Mouse (Mus musculus) large intestine, adult 2 months (tissue): ENCODE measurements at regions not wholly inside any gene's neighbourhood (a gene's known extent, or its start where the extent isn't known, plus 50 kb on each side); places are given as distances from the start of the nearest gene placed in this dataset.

Experiments
- DNase-seq: peaks from one replicate; pipeline ENCODE4 v3.0.0-alpha.2; 2012; ENCODE audit warnings: low read depth, low spot score
- WGBS: fragments of 180-500 bp; shearing (Covaris S2); methylation state at CpG from one replicate; pipeline ENCODE4 v1.1.7; 2018; 5-methylcytosine and 5-hydroxymethylcytosine counted together

DNA sequence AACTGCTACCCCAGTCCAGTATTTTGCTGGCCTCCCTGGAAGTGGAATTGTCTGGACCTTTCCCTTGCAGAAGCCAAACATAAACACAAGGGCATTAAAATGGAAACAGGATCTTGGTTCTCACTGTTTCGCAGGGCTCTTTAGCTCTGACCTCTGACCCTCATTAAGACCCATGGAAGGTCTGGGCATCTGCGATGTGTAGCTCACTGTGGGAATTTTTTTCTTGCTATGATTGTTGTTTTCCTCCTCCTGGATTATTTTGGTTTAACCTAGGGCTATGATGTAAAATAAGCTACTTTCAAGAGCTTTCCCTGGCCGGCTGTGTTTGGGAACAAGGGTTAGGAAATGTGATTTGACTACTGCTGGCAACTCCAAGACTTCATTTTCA is 158.1 kb upstream of the Dph6 start:
- 48% methylated on average over 3 of the region's 3 CpGs for WGBS
- DNase-seq, result no peak

DNA sequence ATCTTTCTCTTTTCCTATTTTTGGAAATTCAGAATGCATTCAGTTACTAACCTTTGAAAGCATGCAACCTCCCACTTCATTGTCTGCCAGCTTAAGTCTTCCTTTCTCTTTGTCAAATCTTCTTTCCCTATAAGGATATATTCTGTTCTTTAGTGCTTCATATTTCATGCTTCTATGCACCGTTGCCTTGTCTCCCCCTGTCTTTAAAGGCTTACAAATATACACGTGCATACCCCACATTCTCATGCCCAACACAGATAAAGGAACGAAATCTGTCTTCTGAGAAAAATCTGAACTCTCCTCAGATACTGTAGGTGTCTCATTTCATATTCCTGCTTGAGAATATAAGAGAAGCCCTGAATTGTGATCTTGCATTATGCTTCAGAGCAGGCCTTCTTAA is 167.9 kb upstream of the Dph6 start:
- DNase-seq, result no peak
- WGBS, result 63% methylated on average over 3 of the region's 3 CpGs

DNA sequence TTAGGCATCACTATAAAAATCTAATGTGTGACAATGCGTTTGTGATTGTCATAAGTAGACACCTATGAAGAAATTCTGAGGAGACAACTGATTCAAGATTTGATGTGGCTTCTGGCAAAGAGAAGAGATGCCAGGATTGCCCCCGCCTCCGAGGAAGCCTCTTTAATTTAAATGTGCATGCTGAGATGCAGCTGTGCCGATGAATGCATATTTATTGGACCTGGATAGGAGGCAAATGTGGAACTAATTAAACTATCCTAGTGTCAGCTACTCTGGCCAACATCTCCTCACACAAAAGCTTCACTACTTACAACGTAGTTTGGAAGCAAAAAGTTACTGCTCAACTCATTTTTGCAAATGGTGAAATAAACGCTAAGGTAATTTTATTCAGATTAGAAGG is 173.4 kb upstream of the Dph6 start:
- WGBS, result 76% methylated on average over 6 of the region's 6 CpGs
- no peak for DNase-seq

DNA sequence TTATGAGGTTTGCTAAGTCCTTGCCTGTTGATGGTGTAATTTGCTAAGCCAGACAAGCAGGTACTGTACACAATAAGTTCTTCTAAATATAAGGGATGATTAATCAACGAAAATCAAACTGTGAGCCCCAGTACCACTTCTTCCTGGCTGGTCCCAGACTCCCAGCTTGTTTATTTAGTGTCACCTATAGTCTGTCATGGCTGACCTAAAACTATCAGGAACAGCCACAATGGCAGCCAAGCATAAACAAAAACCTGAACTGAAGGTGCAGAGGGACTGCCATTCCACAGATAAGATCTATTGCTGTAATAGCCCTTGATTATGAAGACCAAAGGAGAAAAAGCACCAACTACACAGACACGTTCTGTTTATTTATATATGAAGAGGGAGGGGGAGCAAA is 180.9 kb upstream of the Dph6 start:
- WGBS, result 13% methylated on average over 2 of the region's 2 CpGs
- no peak for DNase-seq

DNA sequence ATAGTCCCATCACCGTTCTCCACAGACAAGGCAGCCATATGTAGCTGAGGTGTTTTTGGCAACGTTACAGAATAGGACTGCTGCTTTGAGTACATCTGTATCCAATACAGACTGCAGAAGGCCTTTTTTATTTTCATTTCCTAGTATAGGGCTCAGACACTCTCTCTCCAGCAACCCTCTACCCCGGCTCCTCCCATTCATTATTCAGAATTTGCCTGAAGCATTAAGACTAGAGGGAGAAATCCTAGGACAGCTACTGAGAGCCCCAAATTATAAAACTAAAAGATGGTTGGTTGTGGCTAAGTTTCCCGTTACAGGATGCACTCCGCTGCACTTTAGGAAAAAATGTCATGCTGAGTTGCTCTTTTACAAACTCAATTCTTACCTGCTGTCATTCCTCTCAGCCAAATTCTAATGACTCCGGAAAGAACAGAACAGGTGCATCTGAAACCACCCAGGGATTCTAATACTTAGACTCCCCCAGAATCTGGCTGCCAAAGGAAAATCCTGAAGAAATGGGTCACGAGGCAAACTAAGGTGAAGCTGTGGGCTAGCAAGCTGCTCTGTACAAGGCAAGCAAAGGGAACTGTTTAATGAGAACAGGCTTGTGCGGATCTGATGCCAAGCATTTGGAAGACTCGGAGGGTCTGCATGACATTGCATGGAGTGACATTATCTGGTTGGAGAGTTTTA is 189.1 kb upstream of the Dph6 start:
- 79% methylated on average over 9 of the region's 9 CpGs for WGBS
- no peak for DNase-seq

DNA sequence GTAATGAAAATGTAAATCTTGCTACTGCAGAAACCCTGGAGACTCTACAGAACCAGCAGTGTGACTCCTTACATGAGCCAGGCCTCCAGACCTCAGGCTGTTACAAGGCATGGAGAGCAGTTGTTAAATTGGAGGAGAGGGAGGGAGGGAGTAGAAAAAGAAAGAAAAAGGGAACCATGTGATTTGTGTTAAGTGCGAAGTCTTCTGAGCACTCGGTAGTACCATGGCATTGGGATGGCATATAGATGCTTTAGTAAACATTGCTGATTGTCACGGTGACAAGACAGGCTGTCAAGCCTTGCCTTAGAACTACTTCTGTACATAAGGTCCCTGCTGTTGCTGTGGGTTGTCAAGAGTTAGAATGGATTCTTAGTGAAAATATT is 189.6 kb upstream of the Dph6 start:
- no peak for DNase-seq
- 73% methylated on average over 3 of the region's 3 CpGs for WGBS

DNA sequence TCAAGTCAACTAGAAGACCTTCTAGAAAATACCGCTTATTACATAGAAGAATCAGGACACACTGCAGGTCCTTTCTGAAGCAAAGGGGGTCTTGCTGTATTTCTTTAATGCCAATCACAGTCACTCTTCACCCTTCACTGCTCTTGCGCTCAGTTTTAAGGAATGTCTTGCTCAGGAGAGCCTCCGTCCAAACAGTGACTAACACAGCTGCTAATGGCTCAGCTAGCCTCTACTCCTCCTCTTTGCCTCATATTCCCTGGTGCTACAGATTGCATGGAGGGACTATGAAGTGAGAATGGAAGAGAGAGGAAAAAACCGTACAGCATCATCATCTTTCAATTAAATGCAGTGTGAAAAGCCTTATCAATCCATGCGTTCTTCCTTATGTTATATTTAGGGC is 193.7 kb upstream of the Dph6 start:
- 86% methylated on average over 5 of the region's 5 CpGs for WGBS
- no peak for DNase-seq

DNA sequence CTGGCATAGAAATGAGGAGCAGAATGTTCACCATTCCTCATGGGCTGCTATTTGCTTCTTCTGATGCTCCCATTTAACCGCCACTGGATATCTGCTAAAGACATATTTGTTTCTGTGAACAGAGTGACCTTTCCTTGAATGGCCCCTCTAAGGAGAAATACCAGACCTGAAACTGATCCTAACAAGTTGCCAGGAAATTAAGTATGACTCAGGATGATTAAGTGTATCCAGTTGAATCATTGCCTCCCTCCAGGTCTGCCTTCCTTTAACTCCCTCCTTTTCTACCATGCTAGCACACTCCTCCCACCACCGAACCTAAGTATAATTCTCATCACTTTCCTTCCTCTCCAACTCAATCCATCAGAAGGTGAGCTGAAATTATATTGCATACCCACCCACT is 194.2 kb upstream of the Dph6 start:
- no peak for DNase-seq
- WGBS, result 81% methylated on average over 2 of the region's 2 CpGs

DNA sequence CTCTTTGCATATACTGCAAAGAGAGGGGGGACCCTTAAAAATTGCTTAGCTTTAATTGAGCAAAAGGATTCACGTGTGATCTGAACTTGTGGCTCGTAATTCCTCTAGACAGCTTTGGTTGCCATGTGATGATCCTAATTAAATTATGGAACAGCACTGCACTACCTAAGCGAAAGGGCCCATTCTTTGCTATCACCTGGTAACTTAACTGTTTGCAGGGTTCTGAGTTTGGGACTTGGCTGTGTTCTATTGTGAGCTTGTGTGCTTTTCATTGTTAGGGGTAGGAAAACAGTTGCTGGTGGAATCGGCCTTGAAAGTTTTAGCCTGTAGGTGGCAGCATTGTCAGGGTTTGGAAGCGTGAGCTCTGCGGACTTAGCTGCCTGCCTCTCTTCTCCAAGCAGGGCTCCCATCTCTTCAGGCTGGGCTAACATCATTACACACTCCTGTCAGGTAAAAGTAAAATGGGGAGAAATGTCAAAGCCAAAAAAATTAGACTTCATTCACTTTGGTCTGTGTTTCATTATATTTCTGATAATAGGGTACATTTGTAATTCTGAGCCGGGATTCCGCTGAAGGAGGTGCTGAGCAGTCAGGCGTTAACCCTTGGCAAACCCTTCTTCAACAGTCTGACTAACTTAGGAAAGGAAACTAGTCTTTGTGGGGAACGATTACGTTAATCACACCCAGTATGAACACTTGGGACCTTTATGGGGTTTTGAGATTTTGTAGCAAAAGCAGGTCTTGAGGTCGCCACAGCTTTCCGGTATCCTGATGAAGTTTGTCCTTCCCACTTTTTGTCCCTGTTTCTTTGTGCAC is 199.2 kb upstream of the Dph6 start:
- 46% methylated on average over 13 of the region's 13 CpGs for WGBS
- peak; percentile 32 for DNase-seq

DNA sequence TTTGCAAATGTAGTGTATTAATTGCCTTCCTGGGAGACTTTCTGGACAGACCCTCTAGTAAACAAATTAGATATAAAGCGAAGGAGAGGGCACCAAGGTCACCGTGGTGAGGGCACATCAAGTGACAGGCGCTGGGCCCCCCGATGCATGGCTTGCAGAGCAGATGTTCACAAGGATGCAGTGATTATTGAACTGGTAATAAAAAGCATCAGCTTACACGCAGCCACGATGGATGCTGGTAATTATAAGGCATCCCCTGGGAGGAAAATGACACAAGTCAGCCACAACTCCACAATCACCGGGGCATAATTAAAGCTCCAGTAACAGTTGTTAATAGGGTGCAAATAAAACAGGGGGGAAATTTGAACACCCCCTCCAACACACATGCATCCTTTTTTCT is 217.5 kb upstream of the Dph6 start:
- 51% methylated on average over 7 of the region's 7 CpGs for WGBS
- DNase-seq, result no peak

DNA sequence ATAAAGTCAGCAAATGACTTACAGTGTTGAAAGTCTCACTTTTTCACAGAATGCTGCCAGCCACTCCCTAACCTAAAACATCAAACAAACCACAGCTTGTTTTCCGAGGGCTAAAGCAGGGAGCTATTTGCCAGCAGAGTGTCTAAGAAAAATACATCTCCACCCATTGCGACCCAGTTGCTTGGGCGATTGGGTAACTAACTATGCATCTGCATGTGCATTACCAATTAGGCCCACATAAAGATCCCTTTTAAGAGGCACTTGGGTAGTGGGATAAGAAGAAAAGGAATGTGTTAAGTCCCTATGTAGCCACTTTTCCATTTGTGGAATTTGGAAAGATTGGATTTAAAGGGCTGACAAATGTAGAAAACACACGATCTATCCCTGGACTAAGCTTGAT is 218.3 kb upstream of the Dph6 start:
- DNase-seq, result no peak
- WGBS, result 68% methylated on average over 4 of the region's 4 CpGs

DNA sequence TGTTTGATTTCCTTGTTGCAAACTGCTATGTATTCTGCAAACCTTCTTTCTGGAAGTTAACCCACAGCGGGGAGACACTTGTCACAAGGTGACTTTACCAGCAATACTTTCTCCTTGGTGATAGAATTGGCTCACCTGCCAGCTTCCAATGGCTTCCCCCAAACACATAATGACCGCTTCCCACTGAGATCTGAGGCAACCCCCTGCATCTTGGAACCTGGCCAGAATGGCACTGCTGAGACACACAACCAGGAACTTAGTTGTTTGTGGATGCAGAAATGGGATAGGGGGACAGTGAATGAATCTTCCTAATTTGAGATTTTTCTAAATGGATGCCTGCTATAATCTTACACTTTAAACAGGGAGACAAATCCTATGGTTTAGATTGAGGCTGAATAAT is 224.3 kb upstream of the Dph6 start:
- DNase-seq, result no peak
- WGBS, result 73% methylated on average over 2 of the region's 2 CpGs

DNA sequence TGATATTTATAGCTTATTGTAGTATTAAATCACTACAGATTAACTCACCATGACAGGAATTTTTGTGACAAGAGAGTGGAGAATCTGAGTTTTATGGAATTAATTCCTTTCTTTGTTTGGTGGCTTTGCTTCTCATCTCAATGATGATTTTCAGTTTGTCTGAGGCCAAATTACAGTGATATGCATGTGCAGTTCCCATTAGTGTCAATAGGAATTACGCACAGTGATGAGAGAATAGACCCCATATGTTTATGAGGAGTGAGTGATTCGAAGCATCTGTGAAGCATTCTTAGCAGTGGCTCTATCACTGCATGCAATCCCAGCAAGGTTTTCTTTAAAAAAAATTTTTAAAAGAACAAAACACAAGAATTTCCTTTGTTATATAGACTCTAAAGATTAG is 225.0 kb upstream of the Dph6 start:
- 66% methylated on average over 2 of the region's 2 CpGs for WGBS
- no peak for DNase-seq

DNA sequence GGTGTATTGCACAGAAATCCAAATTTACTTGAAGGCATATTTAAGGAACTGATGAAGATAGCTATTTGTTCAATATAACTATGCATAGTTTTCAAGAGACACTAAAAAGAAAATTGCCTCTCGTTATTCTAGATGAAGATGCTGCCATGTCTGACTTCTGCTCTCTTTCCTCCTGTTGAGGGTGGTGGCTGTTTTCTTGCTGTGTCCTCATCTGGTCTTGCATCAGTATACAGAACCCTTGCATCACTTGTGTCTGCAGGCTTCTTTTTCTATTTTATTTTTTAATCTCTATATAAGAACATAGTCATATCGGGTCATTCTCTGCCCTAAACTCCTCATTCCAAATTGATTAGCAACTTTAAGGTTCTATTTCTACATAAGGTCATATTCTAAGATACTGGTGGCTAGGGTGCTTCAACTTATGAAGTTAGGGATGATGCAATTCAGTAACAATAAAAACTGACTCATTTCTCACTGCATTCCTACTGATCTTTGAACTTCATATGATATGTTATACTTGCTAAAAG is 231.0 kb upstream of the Dph6 start:
- DNase-seq, result no peak
- 76% methylated on average over 2 of the region's 2 CpGs for WGBS

DNA sequence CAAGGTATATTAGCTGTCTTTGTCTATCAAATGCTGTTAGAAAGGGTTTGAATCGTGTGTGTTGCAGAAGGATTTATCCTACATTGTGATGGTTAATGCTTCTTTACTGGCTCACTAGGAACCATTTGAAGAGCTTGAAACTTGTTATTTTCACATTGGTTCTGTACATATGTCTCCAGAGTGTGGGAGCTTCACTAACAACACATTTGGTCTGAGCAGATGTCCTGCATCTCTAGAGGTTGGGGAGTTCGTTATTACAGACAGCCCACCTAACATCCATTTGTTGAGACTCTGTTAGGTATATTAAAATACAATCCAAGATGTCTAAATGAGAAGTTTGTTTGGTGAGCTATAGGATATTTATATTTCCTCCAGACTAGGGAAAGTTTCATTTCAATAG is 244.0 kb upstream of the Dph6 start:
- no peak for DNase-seq
- 74% methylated on average over 2 of the region's 2 CpGs for WGBS

DNA sequence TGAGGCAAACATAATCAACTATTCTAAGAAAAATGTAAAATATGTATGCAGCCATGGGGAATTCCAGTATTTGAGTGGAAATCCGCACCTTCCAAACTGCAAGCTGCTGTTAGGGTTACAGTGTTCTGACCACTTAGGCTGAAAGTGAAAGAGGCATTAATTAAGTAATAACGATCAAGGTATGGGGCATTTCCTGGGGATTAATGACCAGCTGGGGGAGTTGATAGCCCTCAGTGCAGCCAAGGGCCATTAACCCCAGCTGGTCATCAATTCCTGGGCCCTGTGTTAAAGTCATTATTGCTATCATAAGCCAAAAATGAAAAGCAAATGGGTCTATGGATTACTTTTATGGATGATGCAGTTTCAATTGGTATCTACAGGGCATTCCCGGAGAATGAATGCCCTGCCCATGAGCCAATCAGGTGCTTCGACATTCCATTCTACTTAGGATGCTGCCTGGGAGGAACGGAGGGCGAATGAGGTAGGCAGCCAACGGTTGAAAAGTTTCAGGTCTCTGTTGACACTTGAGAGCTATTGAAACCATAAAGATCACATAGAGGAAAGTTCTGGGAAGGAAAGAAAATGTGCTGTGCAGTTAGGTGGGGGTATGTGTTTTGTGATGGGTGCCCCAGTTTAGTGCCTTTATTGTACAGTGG is 257.2 kb upstream of the Dph6 start:
- DNase-seq, result no peak
- 50% methylated on average over 7 of the region's 7 CpGs for WGBS

DNA sequence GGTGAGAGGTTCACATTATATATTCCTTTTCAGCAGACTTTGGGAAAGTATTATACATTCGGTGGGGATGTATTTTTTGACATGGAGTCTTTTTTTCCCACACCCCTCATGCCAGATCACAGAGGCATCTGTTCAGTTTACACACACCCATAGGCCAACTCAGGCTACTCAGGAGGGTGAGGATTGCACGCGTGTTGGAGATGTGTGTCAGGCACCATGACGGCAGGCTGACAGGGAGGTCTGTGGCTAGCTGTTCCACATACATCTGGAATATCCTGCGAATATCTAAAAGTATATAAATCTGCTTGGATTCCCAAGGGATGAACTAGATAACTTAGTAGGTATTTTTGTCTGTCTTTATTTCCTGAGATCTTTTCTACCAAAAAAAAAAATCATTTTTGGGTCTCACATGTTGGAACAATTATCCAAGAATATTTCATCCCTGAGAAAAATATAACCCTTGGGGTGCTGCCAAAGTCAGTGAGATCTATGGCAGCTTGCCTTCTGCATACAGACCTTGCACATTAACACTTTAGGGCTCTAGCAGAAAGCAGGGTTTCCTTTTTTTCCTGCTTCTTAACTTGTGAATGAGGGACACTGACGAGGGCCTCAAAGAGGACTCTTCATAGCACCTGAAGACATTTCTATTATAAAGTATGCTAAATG is 260.4 kb upstream of the Dph6 start:
- 86% methylated on average over 6 of the region's 6 CpGs for WGBS
- no peak for DNase-seq

DNA sequence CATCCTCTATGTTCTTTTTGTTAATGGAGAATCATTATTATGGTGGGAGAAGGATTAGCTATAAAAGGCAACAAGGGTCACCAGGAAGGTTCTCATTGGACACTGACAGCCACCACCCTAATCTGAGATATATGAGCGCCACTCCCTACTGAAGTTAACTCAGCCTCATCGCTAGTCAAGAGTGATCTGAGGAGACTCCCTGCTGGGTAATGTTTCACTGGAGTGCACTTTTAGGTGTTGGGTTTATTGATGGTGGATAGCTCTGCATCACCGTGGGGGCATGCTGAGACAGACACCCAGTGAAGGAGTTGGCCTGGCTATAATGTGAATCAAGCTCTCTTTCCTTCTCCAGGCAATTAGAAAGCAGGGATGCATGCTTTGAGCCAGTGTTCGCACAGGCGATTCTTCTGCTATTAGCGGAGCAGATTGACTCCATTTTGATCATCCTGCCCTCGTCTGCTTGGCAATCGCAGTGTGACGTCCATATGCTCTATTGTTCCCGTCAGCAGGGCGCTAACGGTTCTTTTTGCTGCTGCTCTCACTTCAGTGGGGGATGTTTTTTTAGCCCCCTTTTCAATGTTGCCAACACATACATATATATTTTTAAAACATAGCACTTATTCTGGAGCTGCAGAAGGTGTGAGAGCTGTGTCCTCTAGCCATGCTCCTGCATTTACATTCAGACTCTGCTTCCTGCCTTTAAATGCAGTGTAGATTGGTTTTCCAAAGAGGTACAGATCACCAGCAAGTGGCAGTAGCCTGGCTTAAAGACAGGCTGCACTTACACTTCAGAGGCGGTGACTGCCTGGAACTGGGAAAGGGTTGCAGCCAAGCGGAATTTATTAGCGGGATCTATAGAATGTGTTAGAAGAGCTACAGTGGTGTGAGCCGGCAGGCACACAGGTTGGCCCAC is 263.9 kb upstream of the Dph6 start:
- DNase-seq, result no peak
- WGBS, result 82% methylated on average over 16 of the region's 16 CpGs

DNA sequence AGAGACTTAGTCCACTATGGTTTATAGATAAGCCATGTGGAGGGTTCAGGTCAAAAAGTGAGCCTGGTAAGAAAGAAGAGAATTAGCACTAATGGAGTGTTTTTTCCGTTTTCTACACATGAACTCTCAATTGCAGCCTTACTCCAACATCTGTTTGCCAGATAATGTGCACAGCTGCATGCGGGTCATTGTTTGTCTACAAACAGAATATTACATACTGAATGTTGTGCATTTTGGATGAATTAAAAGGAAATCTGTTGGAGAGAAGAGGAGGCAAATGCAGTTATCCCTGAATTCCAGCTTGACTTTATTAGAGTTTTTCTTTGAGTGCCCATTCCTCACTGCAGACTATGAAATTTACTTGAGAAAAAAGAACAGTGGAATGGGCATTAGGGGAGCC is 269.1 kb upstream of the Dph6 start:
- WGBS, result 55% methylated on average over 2 of the region's 2 CpGs
- no peak for DNase-seq
